Mouse (Mus musculus): Measurements from ENCODE around the gene Apba3.

The Apba3 gene

GRCm38 (mm10) chr10:81306837-81307682 is 40.3 kb downstream of the Apba3 start:
- no peak for DNase-seq (ENCODE audit: low spot score in 2 of 2)

GRCm38 (mm10) chr10:81309571-81309970 is 42.8 kb downstream of the Apba3 start:
- DNase-seq (ENCODE audit: low spot score in 2 of 2): no peak

DNA sequence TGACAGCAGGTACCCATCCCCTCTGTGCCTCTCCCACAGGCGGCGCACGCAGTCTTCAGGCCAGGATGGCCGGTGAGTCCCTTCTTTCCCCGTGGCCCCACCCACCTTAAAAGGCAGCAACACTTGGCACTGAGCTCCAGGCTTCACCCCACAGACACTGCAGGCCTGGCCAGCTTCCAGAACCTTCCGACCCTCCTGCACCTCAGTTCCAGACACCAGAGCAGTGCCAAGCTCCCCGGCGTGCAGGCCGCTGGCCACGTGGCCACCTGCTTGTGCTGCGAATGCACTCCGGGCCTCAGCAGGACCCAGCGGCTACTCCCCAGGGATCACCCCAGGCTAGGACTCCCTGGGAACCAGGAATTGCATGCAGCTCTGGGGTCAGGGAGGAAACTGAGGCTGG is 46.8 kb downstream of the Apba3 start:
- DNase-seq (ENCODE audit: low spot score in 2 of 2): no peak

- no peak for DNase-seq (ENCODE audit: low spot score in 2 of 2)
These were observed 47.4 kb downstream of the Apba3 start for GRCm38 (mm10) chr10:81314201-81314600.

DNA sequence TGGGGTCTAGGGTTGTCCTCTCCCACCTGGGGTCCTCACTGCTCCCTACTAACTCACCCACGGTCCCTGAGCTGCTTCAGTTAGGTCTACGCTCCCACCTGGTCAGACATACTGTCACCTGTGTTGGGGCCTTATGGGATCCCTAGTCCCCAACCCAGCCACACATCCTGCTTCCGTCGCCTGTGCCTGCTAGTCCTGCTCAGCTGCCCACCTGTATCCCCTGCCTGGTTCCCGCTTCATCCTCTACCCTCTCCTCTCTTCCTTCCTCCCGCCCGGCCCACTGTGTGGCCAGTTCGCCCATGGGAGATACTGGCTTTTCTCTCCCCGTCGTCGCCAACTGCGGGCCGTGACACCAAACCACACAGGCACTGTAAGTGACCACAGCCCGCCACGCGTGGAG is 48.8 kb downstream of the Apba3 start:
- peak in 1 of 2 experiments; percentile 34 for DNase-seq (ENCODE audit: low spot score in 2 of 2)

GRCm38 (mm10) chr10:81316338-81317060 is 49.7 kb downstream of the Apba3 start:
- DNase-seq (ENCODE audit: low spot score in 2 of 2): peak in 1 of 2 experiments; percentile 36

DNA sequence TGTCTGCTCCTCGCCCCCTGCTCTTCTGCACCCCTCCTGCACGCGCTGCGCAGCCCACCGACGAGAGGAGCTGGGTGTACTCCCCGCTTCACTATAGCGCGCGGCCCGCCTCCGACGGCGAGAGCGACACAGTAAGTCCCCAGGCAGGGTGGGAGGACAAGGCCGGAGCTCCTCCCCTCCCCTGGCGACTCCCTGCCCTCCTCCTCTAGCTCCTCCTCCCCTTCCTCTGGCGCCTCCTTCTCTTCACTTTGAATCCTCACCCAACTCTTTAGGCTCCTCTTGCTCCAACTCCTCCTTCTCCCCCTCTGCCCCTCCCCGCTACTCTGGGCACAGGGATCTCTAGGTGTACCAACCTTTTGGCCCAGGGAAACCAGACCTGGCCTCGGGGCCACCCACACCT is 50.5 kb downstream of the Apba3 start:
- peak in 1 of 2 experiments; percentile 42 for DNase-seq (ENCODE audit: low spot score in 2 of 2)

DNA sequence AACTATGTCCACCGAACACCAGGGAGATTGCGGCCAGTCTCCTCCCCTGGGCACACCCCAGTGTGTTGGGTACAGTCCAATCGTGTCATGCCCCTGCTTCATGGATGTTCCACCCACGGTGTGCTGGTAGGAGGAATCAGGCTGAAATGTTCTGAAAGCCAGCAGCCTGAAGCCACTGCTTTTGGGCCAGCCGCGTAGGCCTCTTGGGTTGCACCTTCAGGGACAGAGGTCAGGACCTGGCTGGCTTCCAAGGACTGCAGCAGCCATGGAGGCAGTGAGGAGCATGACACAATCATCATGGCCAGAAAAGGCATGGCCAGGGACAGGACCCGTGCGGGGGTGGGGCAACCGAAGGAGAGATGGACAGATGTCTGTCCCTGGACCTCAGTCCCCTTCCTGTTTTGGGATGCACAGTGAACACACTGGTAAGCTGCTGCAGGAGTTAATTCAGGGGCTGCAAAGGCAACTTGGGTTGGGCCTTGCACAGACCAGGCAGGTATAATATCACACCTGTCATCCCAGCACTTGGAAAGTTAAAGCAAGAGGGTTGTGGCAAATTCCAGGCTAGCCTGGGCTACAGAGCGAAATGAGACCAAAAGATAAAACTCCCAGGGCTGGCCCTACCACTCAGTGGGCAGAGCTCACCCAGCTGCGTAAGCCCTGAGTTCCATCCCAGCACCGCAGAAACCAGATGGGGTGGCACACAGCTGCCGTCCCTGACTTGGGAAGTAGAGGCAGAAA is 52.0 kb downstream of the Apba3 start:
- DNase-seq (ENCODE audit: low spot score in 2 of 2): peak; percentile 68 to 70

- DNase-seq (ENCODE audit: low spot score in 2 of 2): peak in 1 of 2 experiments; percentile 63
These were observed 52.6 kb downstream of the Apba3 start for GRCm38 (mm10) chr10:81319330-81319699.

GRCm38 (mm10) chr10:81319741-81320549 is 53.2 kb downstream of the Apba3 start:
- peak in 1 of 2 experiments; percentile 71 for DNase-seq (ENCODE audit: low spot score in 2 of 2)

GRCm38 (mm10) chr10:81320550-81321347 is 54.0 kb downstream of the Apba3 start, which contains the start of gene Cactin:
Cactin (plus strand) TSS chr10:81321103.
- peak; percentile 100 for DNase-seq (ENCODE audit: low spot score in 2 of 2)

- DNase-seq (ENCODE audit: low spot score in 2 of 2): peak in 1 of 2 experiments; percentile 49
These were observed 54.7 kb downstream of the Apba3 start for GRCm38 (mm10) chr10:81321436-81321835.

GRCm38 (mm10) chr10:81322444-81322843 is 55.7 kb downstream of the Apba3 start:
- peak in 1 of 2 experiments; percentile 54 for DNase-seq (ENCODE audit: low spot score in 2 of 2)
